Mouse (Mus musculus) ES-E14 (cell line): ENCODE results near the gene Txndc11.

ENCODE experiments used
- CHD2 ChIP-seq: IDR thresholded peaks from 2 replicates; pipeline ENCODE4 v1.6.1; 2014; ENCODE audit warnings: mild to moderate bottlenecking, low read depth, low read length, inconsistent platforms
- HCFC1 ChIP-seq: IDR thresholded peaks from 2 replicates; pipeline ENCODE4 v1.6.1; 2012; ENCODE audit warnings: low read length, inconsistent platforms, borderline replicate concordance; ENCODE audit not compliant: insufficient read depth
- MAFK ChIP-seq: IDR thresholded peaks from 2 replicates; pipeline ENCODE4 v1.6.1; 2014; ENCODE audit warnings: mild to moderate bottlenecking, low read depth, low read length, inconsistent platforms; ENCODE audit not compliant: insufficient read depth
- ZC3H11A ChIP-seq: IDR thresholded peaks from 2 replicates; pipeline ENCODE4 v1.6.1; 2012; ENCODE audit warnings: low read depth, mild to moderate bottlenecking, inconsistent platforms, low read length, borderline replicate concordance
- ZNF384 ChIP-seq: IDR thresholded peaks from 2 replicates; pipeline ENCODE4 v1.6.1; 2012; ENCODE audit warnings: low read depth, low read length, inconsistent platforms

- TF ChIP-seq HCFC1 (peak; percentile 51; the same call in 1 of the 2 replicates), ZNF384 (no peak), MAFK (no peak), CHD2 (no peak), ZC3H11A (peak; percentile 12; the same call in 1 of the 2 replicates)
These were observed 41.9 kb upstream of the Txndc11 start, which contains the start of gene Zc3h7a for GRCm38 (mm10) chr16:11176208-11176883.
